Mouse (Mus musculus) olfactory bulb, adult 2 months (tissue): Measurements from ENCODE around the gene Fnbp1. TPM values are rescaled to one million over a fixed set of nuclear protein-coding genes. Genes with fewer than 3 reads are reported as not detected.
"Not testable (repeated sequence)": the region's sequence is repeated elsewhere in the genome, so short reads cannot be mapped to it uniquely, and the experiment has no call there.

Source experiments
- H3K27ac ChIP-seq: fragments of 200-500 bp; 2 replicates; pipeline ENCODE4 v1.5.1; 2012; ENCODE audit warnings: low read depth, low read length; ENCODE audit not compliant: insufficient read depth
- H3K4me1 ChIP-seq: fragments of 200-500 bp; 2 replicates; pipeline ENCODE4 v1.6.1; 2012; ENCODE audit warnings: low read length; ENCODE audit not compliant: control insufficient read depth, insufficient read depth
- H3K4me3 ChIP-seq: fragments of 200-500 bp; 2 replicates; pipeline ENCODE4 v1.5.1; 2012; ENCODE audit warnings: mild to moderate bottlenecking, low read depth, low read length, moderate library complexity; ENCODE audit not compliant: insufficient read depth
- CTCF ChIP-seq: fragments of 200-500 bp; IDR thresholded peaks from 2 replicates; pipeline ENCODE4 v1.5.1; 2012; ENCODE audit warnings: low read depth, mild to moderate bottlenecking, low read length, moderate library complexity; ENCODE audit not compliant: insufficient read depth
- POLR2A ChIP-seq: fragments of 200-500 bp; IDR thresholded peaks from 2 replicates; pipeline ENCODE4 v1.6.1; 2012; ENCODE audit warnings: mild to moderate bottlenecking, low read depth, low read length, moderate library complexity; ENCODE audit not compliant: insufficient read depth
- WGBS: fragments of 180-500 bp; shearing (Covaris S2); methylation state at CpG from one replicate; pipeline ENCODE4 v1.1.7; 2018; 5-methylcytosine and 5-hydroxymethylcytosine counted together
- polyA plus RNA-seq: library from polyadenylated mRNA; stranded (reverse); fragments of >200 nt; gene quantifications from 2 replicates; pipeline ENCODE4 v1.2.4, GENCODE M21; 2012; ENCODE audit warnings: low replicate concordance; ENCODE audit not compliant: missing spikeins, insufficient read depth, insufficient read length

Gene Fnbp1
- polyA plus RNA-seq, 1 experiment = 1,096 TPM

DNA sequence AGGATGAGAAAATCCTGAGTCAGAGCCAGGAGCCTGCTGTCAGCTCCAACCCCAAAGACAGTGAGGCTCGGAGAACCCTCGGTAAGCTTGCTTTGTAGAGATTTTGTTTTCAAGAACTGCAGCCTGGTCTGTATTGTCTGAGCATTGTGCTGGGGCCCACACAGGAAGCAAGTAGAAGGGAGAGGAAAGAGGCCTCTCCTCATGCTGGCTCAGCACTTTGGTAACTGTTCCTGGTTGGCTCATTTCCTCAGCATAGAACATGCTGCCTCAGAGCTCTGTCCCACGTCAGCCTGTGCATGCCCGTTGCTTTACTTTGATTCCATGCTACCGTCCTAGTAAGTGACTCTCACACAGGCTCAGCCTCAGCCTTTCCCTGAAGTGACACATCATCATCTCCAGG is 30.2 kb upstream of the Fnbp1 start:
- Histone ChIP-seq H3K4me3 (no peak overlapping the region), H3K27ac (0 out of 2 replicates have a peak overlapping the region, but pooled peaks have one; percentile 20), H3K4me1 (peaks cover 3% of the 10 kb centered on the region; the same call in 1 of the 2 replicates)
- TF ChIP-seq CTCF (no peak), POLR2A (no peak)
- WGBS = 72% methylated on average over 5 of the region's 5 CpGs

DNA sequence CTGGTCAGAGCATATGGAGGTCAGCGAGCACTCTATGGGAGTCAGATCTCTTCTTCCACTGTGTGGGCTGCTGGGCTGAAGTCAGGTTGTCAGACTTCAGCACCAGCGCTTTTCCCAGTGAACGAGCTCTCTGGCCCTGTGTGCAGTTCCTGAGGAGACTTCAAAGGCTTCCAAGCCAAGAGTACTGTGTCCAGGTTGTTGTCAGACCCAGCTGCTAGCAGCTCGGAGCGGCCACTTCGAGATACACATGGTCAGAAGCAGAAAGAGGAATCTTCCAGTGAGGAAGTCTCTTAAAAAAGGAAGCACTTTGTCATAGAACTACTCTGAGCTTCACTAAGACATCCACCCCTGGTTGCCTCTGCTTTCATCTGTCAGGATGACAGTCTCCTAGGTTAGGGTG is 28.4 kb upstream of the Fnbp1 start:
- WGBS = 86% methylated on average over 6 of the region's 6 CpGs
- Histone ChIP-seq H3K4me3 (no peak overlapping the region), H3K4me1 (peaks cover 8% of the 10 kb centered on the region), H3K27ac (no peak overlapping the region)
- no peak for TF ChIP-seq POLR2A
- TF ChIP-seq CTCF = no peak

- no peak for TF ChIP-seq CTCF
- no peak for TF ChIP-seq POLR2A
- Histone ChIP-seq H3K4me1 (peaks cover 15% of the 10 kb centered on the region), H3K27ac (no peak overlapping the region), H3K4me3 (no peak overlapping the region)
- WGBS = 83% methylated on average over 10 of the region's 10 CpGs
Observed at GRCm38 (mm10) chr2:31169001-31169400, 27.2 kb upstream of the Fnbp1 start.

DNA sequence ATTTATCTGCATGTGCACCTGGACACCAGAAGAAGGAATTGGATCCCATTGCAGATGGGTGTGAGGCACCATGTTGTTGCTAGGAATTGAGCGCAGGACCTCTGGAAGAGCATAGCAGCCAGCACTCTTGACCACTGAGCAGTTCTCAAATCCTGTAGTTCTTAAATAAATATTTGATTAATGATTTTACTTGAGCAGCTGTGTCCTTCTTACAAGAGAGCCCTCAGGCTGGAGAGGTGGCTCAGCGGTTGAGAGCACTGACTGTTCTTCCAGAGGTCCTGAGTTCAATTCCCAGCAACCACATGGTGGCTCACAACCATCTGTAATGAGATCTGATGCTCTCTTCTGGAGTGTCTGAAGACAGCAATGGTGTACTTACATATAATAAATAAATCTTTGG is 25.8 kb upstream of the Fnbp1 start:
- WGBS = 97% methylated on average over 2 of the region's 2 CpGs
- not testable (repeated sequence) for H3K27ac ChIP-seq, H3K4me3 ChIP-seq
- H3K4me1 ChIP-seq = peaks cover 17% of the 10 kb centered on the region

DNA sequence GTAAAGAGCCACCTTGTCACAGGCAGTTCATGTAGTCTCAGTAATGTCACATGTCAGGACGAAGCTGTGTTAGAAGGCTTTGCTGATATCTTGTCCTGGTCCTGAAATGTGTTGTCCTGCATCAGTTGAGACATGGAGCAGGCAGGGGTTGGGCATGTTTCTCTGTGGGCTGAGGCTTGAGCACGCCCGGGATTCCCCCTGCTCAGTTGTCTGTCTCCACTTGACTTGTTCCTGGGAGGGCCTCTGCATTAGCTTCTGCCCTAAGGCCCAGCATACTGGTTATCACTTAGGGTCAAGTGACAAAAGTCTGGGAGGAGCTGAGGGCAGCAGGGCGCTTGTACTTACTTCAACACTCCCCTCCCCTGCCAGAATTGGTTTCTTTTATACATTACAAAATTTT is 23.7 kb upstream of the Fnbp1 start:
- no peak overlapping the region for H3K4me3 ChIP-seq
- TF ChIP-seq POLR2A (no peak), CTCF (no peak)
- H3K27ac ChIP-seq = 0 out of 2 replicates have a peak overlapping the region, but pooled peaks have one; percentile 34
- 80% methylated on average over 4 of the region's 4 CpGs for WGBS
- peaks cover 16% of the 10 kb centered on the region for H3K4me1 ChIP-seq

DNA sequence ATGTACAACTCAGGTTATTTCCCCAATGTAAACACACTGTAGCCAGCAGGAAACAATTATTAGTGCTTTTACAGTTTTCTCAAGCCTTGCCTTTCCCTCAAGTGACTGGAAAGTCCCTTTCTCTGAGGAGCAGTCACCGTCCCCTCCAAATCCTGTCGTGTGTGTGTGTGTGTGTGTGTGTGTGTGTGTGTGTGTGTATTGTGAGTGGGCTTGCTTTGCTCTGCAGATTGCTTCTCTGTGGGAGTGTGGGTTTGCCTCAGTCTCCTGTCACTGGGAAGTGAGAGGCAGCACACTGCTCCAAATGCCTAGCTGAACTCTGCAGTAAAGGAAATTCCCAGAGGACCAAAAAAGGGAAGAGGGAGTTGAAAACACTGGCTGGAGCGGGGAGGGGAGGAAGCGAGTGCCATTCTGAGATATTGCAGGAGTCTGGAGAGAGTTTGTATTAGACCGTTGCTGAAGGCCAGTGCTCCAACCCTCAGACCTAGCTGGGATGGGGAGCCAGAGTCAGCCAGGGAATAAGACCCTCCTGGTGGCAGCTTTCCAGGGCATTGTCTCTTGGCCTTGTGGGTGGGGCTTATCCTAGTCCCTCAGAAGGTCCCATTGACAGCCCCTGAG is 23.1 kb upstream of the Fnbp1 start:
- Histone ChIP-seq H3K4me3 (no peak overlapping the region), H3K4me1 (peaks cover 16% of the 10 kb centered on the region), H3K27ac (0 out of 2 replicates have a peak overlapping the region, but pooled peaks have one; percentile 2)
- TF ChIP-seq POLR2A = no peak
- 22% methylated on average over 5 of the region's 5 CpGs for WGBS

DNA sequence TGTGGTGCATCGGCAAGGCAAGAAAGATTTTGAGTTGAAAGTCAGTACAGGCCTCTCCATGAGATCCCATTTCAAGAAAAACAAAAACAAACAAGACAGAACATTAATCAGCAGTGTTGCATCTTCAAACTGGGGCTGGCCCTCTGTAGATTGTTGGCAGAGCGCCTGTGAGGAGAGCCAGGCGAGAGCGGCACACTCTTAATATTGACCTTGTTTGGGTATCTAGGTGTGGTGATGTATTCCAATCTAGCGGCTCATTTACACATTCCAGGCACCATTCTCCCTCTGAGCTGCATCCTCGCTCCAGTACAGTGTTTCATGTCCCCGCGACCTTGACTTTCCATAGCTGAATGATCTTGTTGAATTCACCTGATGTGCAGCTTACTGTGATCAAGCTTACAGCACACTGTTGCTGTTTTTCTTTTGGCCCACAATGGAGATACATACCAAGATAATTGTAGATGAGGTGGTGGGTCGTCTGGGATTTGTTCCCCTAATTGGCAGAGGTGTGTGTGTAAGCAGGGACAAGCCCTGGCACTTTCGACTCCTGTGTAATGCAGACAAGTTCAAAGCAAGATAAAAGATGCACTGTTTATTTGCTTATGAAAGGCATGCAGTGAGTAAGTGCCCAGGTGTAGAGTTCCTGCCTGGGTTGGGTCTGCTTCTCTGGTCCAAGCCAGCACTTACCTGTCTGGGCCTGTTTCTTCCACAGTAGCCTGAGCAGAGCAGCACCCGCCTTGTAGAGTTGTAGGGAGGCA is 21.7 kb upstream of the Fnbp1 start:
- WGBS = 77% methylated on average over 11 of the region's 11 CpGs
- TF ChIP-seq POLR2A (no peak), CTCF (no peak)
- Histone ChIP-seq H3K4me3 (no peak overlapping the region), H3K4me1 (peaks cover 16% of the 10 kb centered on the region), H3K27ac (no peak overlapping the region)

DNA sequence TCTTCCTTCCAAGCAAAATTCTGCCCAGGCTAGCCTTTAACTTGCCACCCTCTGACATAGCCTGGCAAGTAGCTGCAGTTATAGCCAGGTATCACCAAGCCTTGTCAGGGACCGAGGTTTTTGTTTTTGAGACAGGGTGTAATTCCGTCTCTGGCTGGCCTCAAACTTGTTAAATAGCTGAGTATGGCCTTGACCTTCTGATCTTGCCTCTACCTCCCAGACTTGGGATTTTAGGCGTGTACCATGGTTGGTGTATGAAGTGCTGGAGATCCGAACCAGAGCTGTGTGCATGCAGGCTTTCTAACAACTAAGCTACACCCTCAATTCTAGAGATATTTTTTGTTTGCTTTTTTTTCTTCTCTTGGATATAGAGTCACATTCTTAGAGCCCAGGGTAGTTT is 19.8 kb upstream of the Fnbp1 start:
- no peak overlapping the region for H3K4me3 ChIP-seq
- no peak overlapping the region for H3K27ac ChIP-seq
- peaks cover 16% of the 10 kb centered on the region for H3K4me1 ChIP-seq
- WGBS = 90% methylated on average over 4 of the region's 4 CpGs
- TF ChIP-seq CTCF (no peak), POLR2A (no peak)

DNA sequence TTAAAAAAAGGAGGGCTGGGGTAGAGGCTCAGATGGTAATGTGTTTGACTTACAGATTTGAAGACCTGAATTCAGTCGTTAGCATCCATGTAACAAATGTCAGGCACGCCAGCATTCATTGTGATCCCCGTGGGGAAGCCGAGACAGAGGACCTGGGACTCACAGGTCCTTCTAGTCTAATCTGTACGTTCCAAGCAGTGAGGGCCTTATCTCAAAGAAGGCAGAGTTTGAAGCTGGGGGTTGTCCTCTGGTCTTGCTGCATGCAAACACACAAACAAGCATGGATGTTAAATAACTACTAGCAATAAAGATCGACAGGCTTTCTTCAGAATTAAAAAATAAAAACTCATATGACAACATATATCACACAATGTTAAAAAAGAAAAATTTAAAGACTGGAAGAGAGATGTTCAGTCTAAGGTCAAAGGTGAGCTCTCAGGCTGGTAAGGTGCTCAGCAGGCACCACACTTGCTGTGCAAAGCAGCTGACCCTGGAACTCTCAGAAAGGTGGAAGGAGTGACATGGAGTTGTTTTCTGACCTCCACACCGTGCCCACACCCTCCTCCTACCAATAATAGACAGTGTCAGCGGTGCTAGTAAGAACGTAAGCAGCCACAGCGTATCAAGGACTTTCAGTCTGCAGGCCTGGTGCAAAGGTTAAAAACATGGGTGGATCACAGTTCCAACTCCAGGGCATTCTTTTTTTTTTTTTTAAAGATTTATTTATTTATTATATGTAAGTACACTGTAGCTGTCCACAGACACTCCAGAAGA is 18.5 kb upstream of the Fnbp1 start:
- peaks cover 13% of the 10 kb centered on the region for H3K4me1 ChIP-seq
- TF ChIP-seq CTCF (no peak), POLR2A (no peak)
- no peak overlapping the region for H3K27ac ChIP-seq
- no peak overlapping the region for H3K4me3 ChIP-seq
- WGBS = 86% methylated on average over 10 of the region's 10 CpGs
